Mouse (Mus musculus) liver, embryonic 12.5 days (tissue): Measurements from ENCODE around the gene Syt2. TPM values are rescaled to one million over a fixed set of nuclear protein-coding genes. Genes with fewer than 3 reads are reported as not detected.

ENCODE experiments used
- ATAC-seq: fragments of 200-750 bp; cut with Nextera tagmentation; 2 replicates; pipeline ENCODE4 v1.8.0; 2017; ENCODE audit warnings: moderate number of reproducible peaks, mild to moderate bottlenecking, moderate library complexity
- H3K27ac ChIP-seq: fragments of 300-500 bp; sonication (generic); 2 replicates; pipeline ENCODE4 v1.5.1; 2016; ENCODE audit warnings: mild to moderate bottlenecking
- H3K27me3 ChIP-seq: fragments of 300-500 bp; sonication (generic); replicated peaks from 2 replicates; pipeline ENCODE4 v1.6.1; 2016; ENCODE audit warnings: mild to moderate bottlenecking, moderate library complexity
- H3K36me3 ChIP-seq: fragments of 300-500 bp; sonication (generic); 2 replicates; pipeline ENCODE4 v1.6.1; 2016; ENCODE audit warnings: mild to moderate bottlenecking, moderate library complexity
- H3K4me1 ChIP-seq: fragments of 300-500 bp; sonication (generic); 2 replicates; pipeline ENCODE4 v1.6.1; 2016
- H3K4me2 ChIP-seq: fragments of 300-500 bp; sonication (generic); 2 replicates; pipeline ENCODE4 v1.6.1; 2016; ENCODE audit warnings: mild to moderate bottlenecking, moderate library complexity
- H3K4me3 ChIP-seq: fragments of 300-500 bp; sonication (generic); 2 replicates; pipeline ENCODE4 v1.5.1; 2016; ENCODE audit warnings: mild to moderate bottlenecking, moderate library complexity
- H3K9ac ChIP-seq: fragments of 300-500 bp; sonication (generic); 2 replicates; pipeline ENCODE4 v1.6.1; 2016; ENCODE audit warnings: mild to moderate bottlenecking, moderate library complexity
- H3K9me3 ChIP-seq: fragments of 300-500 bp; sonication (generic); replicated peaks from 2 replicates; pipeline ENCODE4 v1.6.1; 2016; ENCODE audit warnings: mild to moderate bottlenecking, moderate library complexity
- WGBS: fragments of 180-500 bp; shearing (Covaris S2); methylation state at CpG from one replicate; pipeline ENCODE4 v1.1.7; 2016; ENCODE audit not compliant: insufficient replicate concordance; 5-methylcytosine and 5-hydroxymethylcytosine counted together
- polyA plus RNA-seq: library from polyadenylated mRNA; unstranded; fragments of >200 nt; fragmentation: Nextera tagmentation; extraction: Ambion mirVana; gene quantifications from 2 replicates; pipeline ENCODE4 v1.2.1, GENCODE M21; 2016

Gene Syt2
- polyA plus RNA-seq, 1 experiment from 2014 or later, result 0.32 TPM

GRCm38 (mm10) chr1:134783958-134784357, 137.5 kb downstream of the Syt2 start:
- no peak for ATAC-seq
- Histone ChIP-seq H3K27ac (no peak overlapping the region), H3K36me3 (no peaks in the 10 kb centered on the region), H3K27me3 (no peaks in the 10 kb centered on the region), H3K4me3 (no peak overlapping the region), H3K4me1 (no peaks in the 10 kb centered on the region; the same call in 1 of the 2 replicates), H3K9ac (no peak overlapping the region), H3K9me3 (no peaks in the 10 kb centered on the region), H3K4me2 (no peak overlapping the region)
- WGBS, result 66% methylated on average over 4 of the region's 4 CpGs

- Histone ChIP-seq H3K4me2 (no peak overlapping the region), H3K27me3 (no peaks in the 10 kb centered on the region), H3K9ac (no peak overlapping the region), H3K36me3 (no peaks in the 10 kb centered on the region), H3K4me1 (no peaks in the 10 kb centered on the region; the same call in 1 of the 2 replicates), H3K4me3 (no peak overlapping the region), H3K9me3 (no peaks in the 10 kb centered on the region), H3K27ac (no peak overlapping the region)
- no peak for ATAC-seq
- WGBS, result 61% methylated on average over 6 of the region's 6 CpGs
Measured at GRCm38 (mm10) chr1:134784481-134784880, 138.0 kb downstream of the Syt2 start.

GRCm38 (mm10) chr1:134784911-134785310, 138.4 kb downstream of the Syt2 start:
- 70% methylated on average over 1 of the region's 1 CpGs for WGBS

GRCm38 (mm10) chr1:134788096-134788495, 141.6 kb downstream of the Syt2 start:
- H3K9ac ChIP-seq, result no peak overlapping the region
- no peaks in the 10 kb centered on the region for H3K9me3 ChIP-seq
- no peak overlapping the region for H3K27ac ChIP-seq
- 63% methylated on average over 7 of the region's 7 CpGs for WGBS
- no peak overlapping the region for H3K4me2 ChIP-seq
- H3K36me3 ChIP-seq, result no peaks in the 10 kb centered on the region
- no peak for ATAC-seq
- H3K4me1 ChIP-seq, result peaks cover 8% of the 10 kb centered on the region
- H3K4me3 ChIP-seq, result no peak overlapping the region
- H3K27me3 ChIP-seq, result no peaks in the 10 kb centered on the region

More at GRCm38 (mm10) chr1:134784911-134785310, 138.4 kb downstream of the Syt2 start:
- ATAC-seq, result no peak
- Histone ChIP-seq H3K27me3 (no peaks in the 10 kb centered on the region), H3K27ac (no peak overlapping the region), H3K4me2 (no peak overlapping the region), H3K36me3 (no peaks in the 10 kb centered on the region), H3K9ac (no peak overlapping the region), H3K4me3 (no peak overlapping the region), H3K4me1 (no peaks in the 10 kb centered on the region; the same call in 1 of the 2 replicates), H3K9me3 (no peaks in the 10 kb centered on the region)

- Histone ChIP-seq H3K4me3 (no peak overlapping the region), H3K9me3 (no peaks in the 10 kb centered on the region), H3K4me2 (no peak overlapping the region), H3K27ac (no peak overlapping the region), H3K27me3 (no peaks in the 10 kb centered on the region), H3K4me1 (peaks cover 8% of the 10 kb centered on the region), H3K36me3 (no peaks in the 10 kb centered on the region), H3K9ac (no peak overlapping the region)
- 37% methylated on average over 2 of the region's 2 CpGs for WGBS
- no peak for ATAC-seq
Measured at GRCm38 (mm10) chr1:134790716-134791439, 144.4 kb downstream of the Syt2 start.

GRCm38 (mm10) chr1:134791456-134791855, 145.0 kb downstream of the Syt2 start:
- ATAC-seq, result no peak
- Histone ChIP-seq H3K27me3 (no peaks in the 10 kb centered on the region), H3K27ac (no peak overlapping the region), H3K9me3 (no peaks in the 10 kb centered on the region), H3K9ac (no peak overlapping the region), H3K4me1 (peaks cover 8% of the 10 kb centered on the region), H3K36me3 (no peaks in the 10 kb centered on the region), H3K4me2 (no peak overlapping the region), H3K4me3 (no peak overlapping the region)

- Histone ChIP-seq H3K27ac (no peak overlapping the region), H3K4me1 (peaks cover 2% of the 10 kb centered on the region; the same call in 1 of the 2 replicates), H3K9ac (no peak overlapping the region), H3K4me2 (no peak overlapping the region), H3K9me3 (no peaks in the 10 kb centered on the region), H3K27me3 (no peaks in the 10 kb centered on the region), H3K36me3 (peaks cover 14% of the 10 kb centered on the region), H3K4me3 (no peak overlapping the region)
- 100% methylated on average over 1 of the region's 1 CpGs for WGBS
- ATAC-seq, result no peak
Measured at GRCm38 (mm10) chr1:134796076-134796475, 149.6 kb downstream of the Syt2 start.

GRCm38 (mm10) chr1:134796536-134796935, 150.1 kb downstream of the Syt2 start:
- ATAC-seq, result no peak
- Histone ChIP-seq H3K27me3 (no peaks in the 10 kb centered on the region), H3K36me3 (peaks cover 14% of the 10 kb centered on the region), H3K4me3 (no peak overlapping the region), H3K9me3 (no peaks in the 10 kb centered on the region), H3K4me2 (no peak overlapping the region), H3K4me1 (no peaks in the 10 kb centered on the region), H3K9ac (no peak overlapping the region), H3K27ac (no peak overlapping the region)
- 68% methylated on average over 3 of the region's 3 CpGs for WGBS

- no peaks in the 10 kb centered on the region for H3K9me3 ChIP-seq
- no peak overlapping the region for H3K9ac ChIP-seq
- no peaks in the 10 kb centered on the region for H3K27me3 ChIP-seq
- 87% methylated on average over 7 of the region's 7 CpGs for WGBS
- peaks cover 14% of the 10 kb centered on the region for H3K36me3 ChIP-seq
- no peak overlapping the region for H3K4me3 ChIP-seq
- H3K4me1 ChIP-seq, result peaks cover 4% of the 10 kb centered on the region; the same call in 1 of the 2 replicates
- ATAC-seq, result no peak
- H3K27ac ChIP-seq, result no peak overlapping the region
- no peak overlapping the region for H3K4me2 ChIP-seq
Measured at GRCm38 (mm10) chr1:134801758-134802157, 155.3 kb downstream of the Syt2 start.

GRCm38 (mm10) chr1:134803286-134804117, 157.0 kb downstream of the Syt2 start:
- Histone ChIP-seq H3K9me3 (no peaks in the 10 kb centered on the region), H3K4me3 (no peak overlapping the region), H3K4me1 (peaks cover 9% of the 10 kb centered on the region), H3K36me3 (peaks cover 12% of the 10 kb centered on the region), H3K27me3 (no peaks in the 10 kb centered on the region), H3K4me2 (no peak overlapping the region), H3K9ac (no peak overlapping the region), H3K27ac (peak overlapping the region; percentile 66)
- no peak for ATAC-seq
- WGBS, result 67% methylated on average over 16 of the region's 16 CpGs

- no peaks in the 10 kb centered on the region for H3K27me3 ChIP-seq
- no peak for ATAC-seq
- H3K27ac ChIP-seq, result no peak overlapping the region; the same call in 1 of the 2 replicates
- WGBS, result 77% methylated on average over 5 of the region's 5 CpGs
- H3K9me3 ChIP-seq, result no peaks in the 10 kb centered on the region
- peaks cover 4% of the 10 kb centered on the region for H3K36me3 ChIP-seq
- no peak overlapping the region for H3K4me3 ChIP-seq
- H3K4me2 ChIP-seq, result no peak overlapping the region
- H3K4me1 ChIP-seq, result peaks cover 9% of the 10 kb centered on the region
- H3K9ac ChIP-seq, result no peak overlapping the region
Measured at GRCm38 (mm10) chr1:134804373-134804772, 157.9 kb downstream of the Syt2 start.

GRCm38 (mm10) chr1:134805471-134805870, 159.0 kb downstream of the Syt2 start:
- Histone ChIP-seq H3K36me3 (no peaks in the 10 kb centered on the region), H3K9ac (no peak overlapping the region), H3K4me1 (peaks cover 9% of the 10 kb centered on the region), H3K9me3 (no peaks in the 10 kb centered on the region), H3K4me3 (no peak overlapping the region), H3K27ac (no peak overlapping the region), H3K4me2 (no peak overlapping the region), H3K27me3 (no peaks in the 10 kb centered on the region)
- 86% methylated on average over 9 of the region's 9 CpGs for WGBS
- ATAC-seq, result no peak
